Mouse (Mus musculus) hindlimb bud, embryonic 11.5 days (tissue): ENCODE measurements around the gene 4933411K16Rik.
"Not testable (repeated sequence)": the region's sequence is repeated elsewhere in the genome, so short reads cannot be mapped to it uniquely, and the experiment has no call there.

ENCODE experiments used
- DNase-seq: peaks from one replicate; pipeline ENCODE4 v3.0.0-alpha.2; 2012; ENCODE audit warnings: low read depth, low spot score; ENCODE audit errors: extremely low spot score

4933411K16Rik gene

DNA sequence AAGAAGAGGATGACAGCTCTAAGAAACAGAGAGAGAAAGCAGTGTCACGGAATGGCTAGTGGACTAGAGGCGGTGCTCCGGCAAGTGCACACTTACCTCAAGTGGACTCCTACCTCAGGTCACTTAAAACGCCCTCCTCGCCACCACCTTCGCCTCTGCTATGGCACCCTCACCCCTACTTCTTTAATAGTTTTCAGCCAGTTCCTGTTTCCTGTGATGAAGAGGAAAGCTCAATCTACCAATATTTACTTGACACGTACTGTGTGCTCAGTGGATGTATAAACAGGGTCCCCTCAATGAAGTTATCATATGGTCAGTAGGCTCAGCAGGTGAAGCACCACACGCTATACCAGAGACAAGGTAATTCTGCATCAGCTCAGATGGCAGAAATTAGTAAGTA is 26.5 kb downstream of the 4933411K16Rik start:
- DNase-seq = no peak

DNA sequence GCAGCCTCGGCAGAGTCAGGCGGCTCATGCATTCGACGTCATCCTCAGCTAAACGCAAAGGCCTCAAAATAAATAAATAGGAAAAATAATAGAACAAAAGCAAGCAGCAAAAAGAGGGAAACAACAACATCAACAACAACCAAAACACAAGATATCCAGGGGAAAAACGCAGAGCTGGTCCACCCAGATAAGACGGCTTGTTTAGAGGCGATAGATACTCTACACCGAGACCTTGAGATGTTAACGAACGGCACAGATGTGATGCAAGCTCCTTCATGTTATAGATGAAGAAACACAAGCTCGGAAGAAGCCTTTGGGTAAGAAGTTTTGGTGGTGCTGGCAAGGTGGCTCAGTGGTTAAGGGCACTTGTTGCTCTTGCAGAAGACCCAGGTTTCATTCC is 27.0 kb downstream of the 4933411K16Rik start:
- no peak for DNase-seq

DNA sequence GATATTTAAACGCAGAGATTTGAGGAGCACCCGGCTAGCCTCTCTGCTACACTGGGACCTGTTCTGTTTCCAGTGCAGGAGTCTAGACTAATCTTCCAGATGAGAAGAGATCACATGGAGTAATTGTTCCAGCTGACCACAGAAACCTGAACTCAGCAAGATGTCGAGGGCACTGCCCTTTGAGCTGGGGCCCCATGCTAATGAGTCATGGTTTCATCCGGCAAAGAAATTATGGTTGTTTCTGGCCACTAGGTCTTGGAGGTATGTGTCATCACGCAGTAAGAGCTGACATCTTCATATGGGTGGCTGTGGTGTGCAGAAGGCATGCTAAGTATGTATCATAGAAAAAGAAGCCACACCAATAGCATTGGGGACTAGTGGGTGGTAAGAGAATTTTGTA is 27.9 kb downstream of the 4933411K16Rik start:
- no peak for DNase-seq

DNA sequence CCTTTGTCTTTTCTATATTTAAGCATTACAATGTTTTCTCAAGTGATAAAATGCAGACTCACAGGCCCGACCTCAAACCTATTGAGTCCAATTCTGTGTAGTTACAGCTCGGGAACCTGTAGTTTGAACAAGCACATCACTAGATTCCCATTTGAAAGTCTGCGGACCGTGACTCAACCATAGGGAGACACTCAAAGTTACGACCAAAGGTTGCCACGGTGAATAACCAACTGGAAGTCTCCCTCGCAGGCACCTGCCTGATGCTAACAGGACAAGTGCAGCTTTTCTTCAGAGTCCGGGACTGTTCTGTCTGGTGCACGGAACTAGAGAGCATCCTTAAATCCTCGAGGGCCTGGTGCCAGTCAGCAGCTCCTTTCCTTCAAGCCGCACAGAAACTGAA is 28.4 kb downstream of the 4933411K16Rik start:
- no peak for DNase-seq

DNA sequence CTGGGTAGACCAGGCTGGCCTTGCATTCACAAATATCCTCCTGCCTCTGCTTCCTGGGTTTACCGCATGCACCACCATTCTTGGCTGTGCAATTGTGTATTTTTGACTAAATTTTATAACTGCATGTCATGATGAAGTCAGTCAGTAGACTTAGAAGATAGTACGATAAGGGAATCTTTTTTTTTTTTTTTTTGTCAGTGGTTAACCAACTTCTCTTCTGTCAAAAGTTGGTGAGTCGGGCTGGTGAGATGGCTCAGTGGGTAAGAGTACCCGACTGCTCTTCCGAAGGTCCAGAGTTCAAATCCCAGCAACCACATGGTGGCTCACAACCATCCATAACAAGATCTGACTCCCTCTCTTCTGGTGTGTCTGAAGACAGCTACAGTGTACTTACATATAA is 29.6 kb downstream of the 4933411K16Rik start:
- not testable (repeated sequence) for DNase-seq

DNA sequence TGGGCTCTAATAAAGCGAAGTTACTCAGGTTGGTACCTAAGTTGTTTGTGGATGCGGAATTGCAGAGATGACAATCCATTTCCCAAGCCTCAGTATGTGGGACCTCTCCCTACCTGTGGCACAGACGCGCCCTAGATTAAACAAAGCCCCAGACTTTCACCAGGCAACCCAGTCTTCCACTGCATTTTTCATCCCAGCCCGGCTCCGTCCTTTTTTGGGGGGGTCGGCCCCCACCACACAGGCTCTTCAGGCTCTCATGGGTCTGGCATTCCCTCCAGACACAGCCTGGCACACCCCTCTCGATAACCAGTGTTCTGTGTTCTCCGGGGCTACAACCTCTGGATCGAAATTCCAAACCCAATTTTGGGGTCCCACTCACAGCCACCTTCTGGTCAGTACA is 33.6 kb downstream of the 4933411K16Rik start:
- DNase-seq = no peak

DNA sequence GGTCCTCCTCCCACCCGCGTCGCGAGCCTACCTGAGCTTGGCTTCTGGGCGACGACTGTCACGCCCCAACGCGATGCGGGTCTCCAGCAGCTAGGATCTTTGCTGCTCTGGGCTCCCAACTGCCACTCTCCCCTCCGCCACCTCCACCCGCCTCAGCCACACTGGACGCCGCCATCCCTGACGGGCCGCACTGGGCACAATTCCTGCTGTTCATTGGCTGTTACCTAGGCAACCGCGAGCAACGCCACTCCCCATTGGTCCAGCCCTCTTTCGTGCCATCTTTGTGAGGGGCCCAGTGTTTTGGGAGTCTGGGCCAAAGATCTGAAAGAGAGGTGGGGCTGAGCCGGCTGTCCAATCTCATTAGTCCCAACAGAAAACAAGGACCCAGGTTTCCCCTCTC is 34.1 kb downstream of the 4933411K16Rik start, which contains the start of gene Morn4:
Gene Morn4, minus strand, starts transcription at position 192 of the 400 bp plus-strand sequence.
- peak; percentile 81 for DNase-seq

DNA sequence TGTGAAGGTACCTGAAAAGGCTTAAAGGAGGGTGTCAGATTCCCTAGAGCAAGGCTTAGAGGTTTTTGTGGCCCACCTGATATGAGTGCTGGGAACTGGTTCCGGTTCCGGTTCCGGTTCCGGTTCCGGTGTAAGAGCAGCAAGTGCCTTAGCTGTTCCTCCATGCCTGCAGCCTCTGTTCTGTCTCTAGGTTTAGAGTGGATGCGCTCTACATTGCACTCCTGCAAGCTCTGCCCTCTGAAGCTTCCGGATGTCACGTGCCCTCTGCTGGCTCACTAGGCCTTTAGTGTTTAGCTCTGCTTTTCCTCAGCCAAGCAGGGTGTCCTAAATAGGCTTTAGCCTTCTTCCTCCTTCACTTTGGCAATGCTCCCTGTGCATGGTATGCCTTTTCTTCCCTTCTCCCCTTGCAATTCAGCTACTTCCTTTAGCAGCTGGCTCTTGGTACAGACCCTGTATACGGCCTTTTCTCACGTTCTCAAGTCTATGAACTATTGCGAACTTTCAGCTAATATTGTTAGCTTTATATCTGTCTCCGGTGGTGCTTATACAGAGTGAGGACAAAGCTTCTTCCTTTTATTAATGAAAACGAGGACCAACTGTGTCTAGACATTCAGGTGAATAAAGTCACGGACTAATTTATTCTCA is 37.2 kb downstream of the 4933411K16Rik start:
- DNase-seq = no peak

DNA sequence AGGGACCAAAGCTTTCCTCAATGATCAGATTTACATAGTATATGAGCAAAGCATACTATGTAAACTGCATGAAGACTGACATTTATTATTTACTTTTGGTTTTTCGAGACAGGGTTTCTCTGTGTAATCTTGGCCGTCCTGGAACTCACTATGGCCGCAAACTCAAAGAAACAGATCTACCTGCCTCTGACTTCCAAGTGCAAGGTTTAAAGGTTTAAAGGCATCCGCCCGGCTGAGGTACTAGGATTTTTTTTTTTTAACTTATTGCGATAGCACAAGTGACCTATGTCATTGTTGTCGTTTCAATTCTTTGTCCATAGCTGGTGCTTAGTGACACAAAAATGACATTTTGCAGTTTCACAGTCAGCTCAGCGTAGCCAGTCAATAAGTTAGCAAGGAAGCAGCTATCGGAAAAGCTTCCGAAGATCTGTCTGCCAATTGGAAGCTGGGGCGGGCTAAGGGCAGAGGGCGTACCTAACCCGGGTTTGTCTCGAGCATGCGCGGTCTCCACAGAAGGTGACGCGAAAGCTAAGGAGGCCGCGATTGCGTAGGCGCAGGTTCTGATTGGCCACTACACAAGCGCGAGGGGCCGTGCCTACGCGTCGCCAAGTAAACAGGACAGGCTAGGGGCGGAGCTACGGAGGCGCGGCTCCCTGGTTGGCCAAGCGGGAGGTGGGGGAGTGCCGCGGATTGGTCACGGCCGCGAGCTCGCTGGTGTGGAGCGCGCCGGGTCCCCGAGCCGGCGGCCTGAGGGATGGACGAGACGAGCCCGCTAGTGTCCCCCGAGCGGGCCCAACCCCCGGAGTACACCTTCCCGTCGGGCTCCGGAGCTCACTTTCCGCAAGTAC is 37.9 kb downstream of the 4933411K16Rik start, which contains the start of gene Pi4k2a:
Gene Pi4k2a, plus strand, starts transcription at position 723 of the 848 bp plus-strand sequence.
- peak; percentile 93 for DNase-seq

DNA sequence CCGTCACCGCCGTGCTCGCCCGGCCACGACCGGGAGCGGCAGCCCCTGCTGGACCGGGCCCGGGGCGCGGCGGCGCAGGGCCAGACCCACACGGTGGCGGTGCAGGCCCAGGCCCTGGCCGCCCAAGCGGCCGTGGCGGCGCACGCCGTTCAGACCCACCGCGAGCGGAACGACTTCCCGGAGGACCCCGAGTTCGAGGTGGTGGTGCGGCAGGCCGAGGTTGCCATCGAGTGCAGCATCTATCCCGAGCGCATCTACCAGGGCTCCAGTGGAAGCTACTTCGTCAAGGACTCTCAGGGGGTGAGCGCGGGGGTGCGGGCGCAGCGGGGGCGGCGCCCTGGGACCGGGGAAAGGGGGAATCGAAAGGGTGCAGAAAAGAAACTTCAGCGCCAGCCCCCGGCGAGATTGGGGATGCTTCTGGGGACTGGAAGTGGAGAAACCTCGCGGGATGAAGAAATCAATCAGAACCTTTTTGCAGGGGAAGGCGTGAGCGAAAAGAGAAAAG is 38.6 kb downstream of the 4933411K16Rik start:
- DNase-seq = no peak

DNA sequence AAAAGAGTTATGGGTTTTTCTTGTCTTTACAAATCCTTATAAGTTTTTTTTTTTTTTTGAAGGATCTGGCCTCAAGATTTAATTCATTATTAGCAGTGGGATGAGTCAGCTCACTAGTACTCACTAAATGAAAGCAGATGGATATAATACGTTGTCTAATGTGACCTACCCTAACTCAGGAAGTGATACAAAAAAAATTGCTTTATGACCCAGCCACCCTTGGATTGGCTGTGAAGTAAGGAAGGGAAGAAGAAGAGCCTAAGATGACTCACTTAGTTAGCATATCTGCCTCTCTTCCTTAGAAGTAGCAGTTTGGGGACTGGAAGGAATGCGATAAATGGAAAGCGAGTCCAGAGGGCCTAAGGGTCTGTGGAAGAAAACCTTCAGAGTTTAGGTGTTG is 47.4 kb downstream of the 4933411K16Rik start:
- no peak for DNase-seq
